Mouse (Mus musculus): ENCODE results near the gene Tacr1. TPM values are rescaled to one million over a fixed set of nuclear protein-coding genes. Genes with fewer than 3 reads are reported as not detected.

Tacr1 gene
- total RNA-seq, 2 experiments from 2014 or later, result 0.22 TPM; not detected in 1

- DNase-seq (ENCODE audit: low spot score in 2 of 2), result no peak
Observed at GRCm38 (mm10) chr6:82525107-82525867, 123.2 kb downstream of the Tacr1 start.

GRCm38 (mm10) chr6:82528631-82529030 lies 126.5 kb downstream of the Tacr1 start:
- no peak for DNase-seq (ENCODE audit: low spot score in 2 of 2)

DNA sequence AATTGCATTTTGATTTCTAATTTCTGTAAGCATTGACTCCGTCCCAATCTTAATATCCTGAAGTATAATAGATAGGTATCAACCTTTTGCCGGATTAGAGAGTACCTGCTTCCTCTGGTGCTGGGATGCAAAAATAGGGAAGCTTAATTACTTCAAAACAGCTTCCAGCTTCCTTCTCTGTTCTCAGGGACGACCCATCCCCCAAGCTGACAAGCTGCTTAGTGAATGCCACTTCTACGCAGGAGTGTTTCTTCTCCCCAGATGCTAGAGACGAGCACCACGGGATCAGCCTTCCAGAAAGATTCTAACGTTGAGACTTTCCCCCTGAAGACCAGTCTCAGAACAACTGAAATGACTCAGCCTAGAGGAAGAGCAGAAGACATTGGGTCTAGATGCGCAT lies 134.5 kb downstream of the Tacr1 start:
- no peak for DNase-seq (ENCODE audit: low spot score in 2 of 2)

GRCm38 (mm10) chr6:82549270-82549669 lies 147.1 kb downstream of the Tacr1 start:
- DNase-seq (ENCODE audit: low spot score in 2 of 2), result no peak

- DNase-seq (ENCODE audit: low spot score in 2 of 2), result no peak
Observed at GRCm38 (mm10) chr6:82575445-82575844, 173.3 kb downstream of the Tacr1 start.

DNA sequence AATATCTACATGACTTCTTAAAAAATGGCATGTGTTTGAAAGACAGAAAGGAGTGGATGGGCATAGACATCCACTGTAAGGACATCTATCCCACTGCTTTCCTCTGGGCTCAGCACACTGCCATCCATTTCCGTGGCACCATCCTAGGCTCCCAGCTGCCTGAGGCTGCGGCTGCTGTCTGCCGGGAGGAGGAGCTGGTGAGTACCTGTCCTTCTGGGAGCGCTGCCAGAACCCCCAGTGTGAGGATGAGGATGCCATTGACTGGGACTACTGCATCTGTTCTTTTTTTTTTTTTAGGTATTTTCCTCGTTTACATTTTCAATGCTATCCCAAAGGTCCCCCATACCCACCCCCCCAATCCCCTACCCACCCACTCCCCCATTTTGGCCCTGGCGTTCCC lies 183.3 kb downstream of the Tacr1 start:
- DNase-seq (ENCODE audit: low spot score in 2 of 2), result no peak

GRCm38 (mm10) chr6:82589387-82589786 lies 187.3 kb downstream of the Tacr1 start:
- DNase-seq (ENCODE audit: low spot score in 2 of 2), result no peak

DNA sequence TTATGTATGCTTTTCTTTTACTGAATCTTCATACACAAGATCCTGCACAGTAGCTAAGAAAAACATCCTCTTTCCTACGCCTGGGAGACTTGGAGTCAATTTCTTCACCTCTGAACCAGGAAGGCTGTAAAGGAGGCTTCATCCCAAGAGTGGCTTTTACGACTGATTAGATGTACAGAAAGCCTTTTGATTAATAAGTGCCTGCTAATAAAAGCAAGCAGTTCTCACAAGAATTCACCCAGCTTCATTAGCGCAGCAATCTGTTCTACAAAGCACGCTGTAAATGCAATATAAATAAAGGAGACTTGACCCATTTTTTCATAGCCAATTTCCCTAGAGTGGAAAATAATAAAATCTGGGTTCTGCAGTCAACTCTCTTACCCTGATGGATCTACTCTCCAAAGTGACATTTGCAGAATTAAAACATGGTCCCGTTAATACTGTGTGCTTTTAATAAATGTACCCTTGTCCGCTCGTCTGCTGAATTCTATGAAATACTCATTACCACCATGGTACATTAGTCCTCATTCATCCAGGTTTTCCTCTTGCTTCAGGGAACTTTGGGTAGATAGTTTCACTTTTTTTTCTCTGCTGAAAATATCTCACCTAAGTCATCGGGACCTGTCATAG lies 193.4 kb downstream of the Tacr1 start:
- no peak for DNase-seq (ENCODE audit: low spot score in 2 of 2)

DNA sequence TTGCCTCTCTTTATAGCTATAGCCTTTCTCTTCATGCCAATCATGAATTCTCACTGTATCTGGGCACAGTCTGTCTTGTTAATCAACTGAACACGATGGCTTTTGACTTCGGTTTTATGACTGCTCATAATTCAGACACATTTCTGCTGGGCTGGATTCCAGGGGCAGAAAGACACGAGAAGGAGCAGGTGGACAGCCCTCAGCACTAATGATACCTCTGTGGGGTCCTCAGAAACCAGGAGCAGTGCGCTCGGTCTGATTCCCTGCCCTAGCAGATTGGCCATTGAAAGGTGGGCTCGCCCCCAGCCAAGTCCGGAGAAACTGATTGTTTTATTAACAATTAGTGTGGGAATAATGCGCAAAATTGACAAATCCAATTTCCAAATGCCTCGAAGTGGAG lies 201.1 kb downstream of the Tacr1 start:
- DNase-seq (ENCODE audit: low spot score in 2 of 2), result no peak

GRCm38 (mm10) chr6:82603665-82604064 lies 201.5 kb downstream of the Tacr1 start:
- no peak for DNase-seq (ENCODE audit: low spot score in 2 of 2)

DNA sequence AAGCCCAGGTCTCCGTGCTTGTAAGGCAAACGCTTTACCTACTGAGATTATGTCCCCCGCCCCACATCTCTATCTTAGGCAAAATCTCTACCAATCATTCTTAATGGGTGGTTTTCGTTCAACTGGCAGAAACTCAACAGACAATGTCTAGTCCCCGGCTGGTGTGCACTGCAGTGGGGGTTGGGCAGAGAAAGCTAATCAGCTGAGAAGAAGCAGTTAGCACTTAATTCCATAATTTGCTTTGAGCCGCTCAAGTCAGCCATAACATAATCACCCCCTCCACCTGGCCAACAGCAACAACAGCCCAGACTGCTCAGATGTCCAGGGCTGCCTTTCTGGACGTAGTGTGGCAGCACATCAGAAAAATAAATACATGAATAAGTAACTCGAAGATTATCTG lies 202.7 kb downstream of the Tacr1 start:
- DNase-seq (ENCODE audit: low spot score in 2 of 2), result no peak

DNA sequence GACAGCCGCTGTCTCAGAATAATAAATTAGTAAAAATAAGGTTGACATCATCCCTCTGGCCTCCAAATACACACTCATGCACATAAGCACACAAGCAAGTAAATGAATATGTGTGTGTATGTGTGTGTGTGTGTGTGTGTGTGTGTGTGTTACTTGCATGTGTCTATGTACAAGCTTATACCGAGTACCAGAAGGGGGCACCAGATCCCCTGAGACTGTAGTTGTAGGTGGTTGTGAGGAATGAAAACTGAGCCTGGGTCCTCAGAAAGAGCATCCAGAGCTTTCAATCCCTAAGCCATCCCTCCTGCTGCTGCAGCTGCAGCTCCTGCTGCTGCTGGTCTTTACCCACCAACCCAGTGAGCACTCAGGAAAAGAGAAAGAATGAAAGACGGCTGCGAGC lies 206.6 kb downstream of the Tacr1 start:
- no peak for DNase-seq (ENCODE audit: low spot score in 2 of 2)

DNA sequence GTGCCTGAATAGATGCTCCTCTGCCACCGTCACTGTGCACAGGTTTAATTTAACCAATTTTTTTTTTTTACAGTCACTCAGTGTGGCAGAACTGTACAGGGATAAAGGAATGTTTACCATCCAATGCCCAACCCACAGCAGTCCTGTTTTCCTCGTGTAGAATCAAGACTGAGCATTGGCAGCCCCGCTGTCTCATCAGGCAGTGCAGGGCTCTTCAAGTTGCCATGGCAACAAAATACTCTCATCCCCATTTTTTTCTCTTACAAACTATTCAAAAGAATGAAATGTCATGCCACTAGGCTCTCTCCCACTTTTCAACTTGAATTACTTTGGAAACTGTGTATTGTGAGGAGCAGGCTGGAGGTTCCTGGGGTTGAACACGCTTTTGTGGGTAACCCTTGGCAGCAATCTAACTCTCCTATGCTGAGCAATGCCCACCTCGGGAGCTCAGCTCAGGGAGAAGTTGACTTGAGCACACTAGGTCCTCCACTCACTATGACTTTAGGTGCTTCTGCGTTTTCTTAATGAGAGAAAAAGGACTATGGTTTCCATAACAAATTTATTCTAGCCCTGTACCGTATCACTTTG lies 207.3 kb downstream of the Tacr1 start:
- no peak for DNase-seq (ENCODE audit: low spot score in 2 of 2)
